Mouse (Mus musculus) lung, postnatal 0 days (tissue): ENCODE measurements around the gene Ubl7. TPM values are rescaled to one million over a fixed set of nuclear protein-coding genes. Genes with fewer than 3 reads are reported as not detected.

Source experiments
- ATAC-seq: fragments of 200-750 bp; cut with Nextera tagmentation; 2 replicates; pipeline ENCODE4 v1.8.0; 2017; ENCODE audit warnings: moderate library complexity
- DNase-seq: peaks from one replicate; pipeline ENCODE4 v3.0.0-alpha.2; 2016; ENCODE audit warnings: low spot score
- H3K27ac ChIP-seq: fragments of 300-500 bp; sonication (generic); 2 replicates; pipeline ENCODE4 v1.5.1; 2014; ENCODE audit warnings: antibody characterized with exemption, mild to moderate bottlenecking, low read length, mixed read lengths
- H3K27me3 ChIP-seq: fragments of 300-500 bp; sonication (generic); replicated peaks from 2 replicates; pipeline ENCODE4 v1.6.1; 2014; ENCODE audit warnings: low read length, mixed read lengths; ENCODE audit not compliant: insufficient read depth
- H3K36me3 ChIP-seq: fragments of 300-500 bp; sonication (generic); 2 replicates; pipeline ENCODE4 v1.6.1; 2014; ENCODE audit warnings: low read length, mixed read lengths; ENCODE audit not compliant: insufficient read depth
- H3K4me1 ChIP-seq: fragments of 300-500 bp; sonication (generic); 2 replicates; pipeline ENCODE4 v1.6.1; 2014; ENCODE audit warnings: antibody characterized with exemption, low read depth, low read length, mixed read lengths; ENCODE audit not compliant: insufficient read depth
- H3K4me2 ChIP-seq: fragments of 300-500 bp; sonication (generic); replicated peaks from 2 replicates; pipeline ENCODE4 v1.6.1; 2014; ENCODE audit warnings: low read depth, mild to moderate bottlenecking, low read length, moderate library complexity, mixed read lengths
- H3K4me3 ChIP-seq: fragments of 300-500 bp; sonication (generic); 2 replicates; pipeline ENCODE4 v1.5.1; 2014; ENCODE audit warnings: low read depth, low read length
- H3K9ac ChIP-seq: fragments of 300-500 bp; sonication (generic); replicated peaks from 2 replicates; pipeline ENCODE4 v1.6.1; 2014; ENCODE audit warnings: low read depth, mild to moderate bottlenecking
- H3K9me3 ChIP-seq: fragments of 300-500 bp; sonication (generic); 2 replicates; pipeline ENCODE4 v1.6.1; 2016; ENCODE audit warnings: low read length, mixed read lengths
- CTCF ChIP-seq: IDR thresholded peaks from 2 replicates; pipeline ENCODE4 v1.5.1; 2016; ENCODE audit warnings: antibody characterized with exemption, mild to moderate bottlenecking
- EP300 ChIP-seq: IDR thresholded peaks from 2 replicates; pipeline ENCODE4 v1.6.1; 2016; ENCODE audit warnings: antibody characterized with exemption, mild to moderate bottlenecking, control low read depth
- WGBS: fragments of 180-500 bp; shearing (Covaris S2); extraction: QIAGEN DNeasy Blood & Tissue Kit; methylation state at CpG from one replicate; pipeline ENCODE4 v1.1.7; 2014; 5-methylcytosine and 5-hydroxymethylcytosine counted together
- polyA plus RNA-seq: library from polyadenylated mRNA; unstranded; fragments of >200 nt; fragmentation: Nextera tagmentation; extraction: Ambion mirVana; gene quantifications from 2 replicates; pipeline ENCODE4 v1.2.1, GENCODE M21; 2015

Gene Ubl7
- polyA plus RNA-seq, 1 experiment from 2014 or later: 120 TPM

DNA sequence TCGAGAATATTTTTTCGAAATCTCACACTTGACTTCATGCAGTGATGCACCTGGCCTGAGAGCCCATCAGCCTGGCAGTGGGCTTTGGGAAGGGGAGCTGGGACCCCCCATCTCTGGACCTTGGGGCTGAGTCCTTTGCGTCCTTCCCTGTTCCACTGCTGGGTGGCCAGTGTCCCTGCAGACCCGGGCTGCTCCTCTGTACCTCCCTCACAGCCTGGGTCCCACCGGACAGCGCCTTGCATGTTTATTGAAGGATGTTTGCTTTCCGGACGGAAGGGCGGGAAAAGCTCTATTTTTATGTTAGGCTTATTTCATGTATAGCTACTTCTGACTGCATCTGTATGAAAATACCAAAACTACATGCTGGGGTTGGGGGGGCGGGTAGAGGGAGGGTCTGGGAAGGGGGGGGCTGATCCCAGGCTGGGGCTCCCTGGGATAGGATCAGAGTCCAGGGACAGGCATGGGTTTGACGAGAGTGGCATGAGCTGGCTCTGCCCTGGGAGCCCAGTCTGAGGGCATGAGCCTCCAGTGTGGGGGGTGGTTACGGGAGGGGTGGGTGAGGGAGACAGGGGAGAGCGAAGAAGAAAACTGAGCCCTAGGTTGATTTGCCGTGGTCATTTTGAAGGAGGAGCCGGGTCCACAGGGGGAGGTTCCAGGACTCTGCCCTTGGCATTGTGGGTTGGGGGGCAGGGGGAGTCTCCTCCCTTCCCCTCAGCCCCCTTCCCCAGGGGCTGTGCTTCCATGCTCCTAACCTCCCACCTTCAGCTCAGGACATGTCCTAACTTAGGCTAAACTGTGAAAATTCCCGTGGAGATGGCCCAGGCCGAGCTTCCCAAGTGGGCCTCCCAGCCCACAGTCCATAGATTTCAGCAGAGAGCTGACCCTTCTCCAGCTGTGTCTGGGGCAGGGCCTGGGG is 51.3 kb downstream of the Ubl7 start:
- ATAC-seq: peak; percentile 68
- TF ChIP-seq EP300 (peak; percentile 76), CTCF (peak; percentile 7; the same call in 1 of the 2 replicates)
- DNase-seq: no peak
- Histone ChIP-seq H3K4me3 (no peak overlapping the region), H3K27ac (peak overlapping the region; percentile 73; the same call in 1 of the 2 replicates), H3K9ac (no peak overlapping the region), H3K27me3 (no peaks in the 10 kb centered on the region), H3K36me3 (no peaks in the 10 kb centered on the region), H3K4me2 (no peak overlapping the region), H3K9me3 (no peaks in the 10 kb centered on the region), H3K4me1 (no peaks in the 10 kb centered on the region)
- WGBS: 39% methylated on average over 17 of the region's 17 CpGs

DNA sequence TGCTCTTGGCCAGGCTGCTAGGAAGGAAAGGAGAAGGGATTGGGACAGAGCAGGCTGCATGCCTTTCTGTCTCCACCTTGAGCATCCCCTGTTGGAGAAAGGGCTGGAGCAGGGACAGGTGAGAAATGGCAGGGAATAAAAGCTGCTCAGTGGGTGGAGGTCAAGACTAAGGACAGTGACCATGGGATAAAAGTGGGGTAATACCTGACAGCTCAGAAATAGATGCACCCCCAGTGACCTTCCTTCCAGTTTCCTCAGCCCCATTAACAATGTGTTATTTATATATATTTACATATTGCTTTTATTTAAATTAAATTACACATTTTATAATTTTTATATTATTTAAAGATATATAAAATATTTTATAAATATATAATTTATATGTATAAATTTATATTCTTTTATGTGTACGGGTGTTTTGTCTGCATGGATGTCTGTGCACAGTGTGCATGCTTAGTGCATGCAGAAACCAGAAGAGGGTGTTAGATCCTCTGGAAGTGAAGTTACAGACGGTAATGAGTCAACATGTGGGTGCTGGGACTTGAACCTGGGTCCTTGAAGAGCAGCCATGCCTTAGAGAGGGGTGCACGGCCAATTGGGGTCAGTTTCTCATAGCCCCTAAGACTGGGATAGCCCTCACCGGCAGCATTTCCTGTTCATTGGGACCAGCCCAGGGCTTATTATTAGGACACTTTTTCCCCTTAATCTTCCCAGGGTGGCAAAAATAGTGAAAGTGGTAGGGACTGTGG is 52.6 kb downstream of the Ubl7 start:
- no peaks in the 10 kb centered on the region for H3K9me3 ChIP-seq
- no peaks in the 10 kb centered on the region for H3K4me1 ChIP-seq
- WGBS: 82% methylated on average over 4 of the region's 4 CpGs
- H3K27ac ChIP-seq: peak overlapping the region; percentile 47; the same call in 1 of the 2 replicates
- H3K4me2 ChIP-seq: no peak overlapping the region
- ATAC-seq (no peak), DNase-seq (no peak)
- TF ChIP-seq EP300 (no peak), CTCF (no peak)
- H3K9ac ChIP-seq: no peak overlapping the region
- no peak overlapping the region for H3K4me3 ChIP-seq
- H3K27me3 ChIP-seq: no peaks in the 10 kb centered on the region
- H3K36me3 ChIP-seq: no peaks in the 10 kb centered on the region

DNA sequence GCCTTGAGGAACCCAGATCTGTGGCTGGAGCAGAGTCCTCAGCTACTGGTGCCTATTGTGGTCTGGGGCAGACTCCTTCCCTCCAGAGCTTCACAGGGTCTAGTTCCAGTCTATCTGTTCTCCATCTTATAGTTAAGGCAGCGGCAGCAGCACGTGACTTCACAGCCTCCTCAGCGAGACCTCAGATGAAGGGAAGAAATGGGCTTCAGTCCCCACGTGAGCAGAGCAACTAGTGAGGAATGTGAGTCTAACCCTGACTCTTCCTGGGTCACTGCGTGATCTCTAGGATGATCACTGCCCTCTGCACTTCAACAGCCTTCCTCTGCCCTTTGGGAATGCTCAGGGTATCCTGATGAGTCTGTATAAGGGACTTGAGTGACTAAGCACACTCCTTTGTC is 53.2 kb downstream of the Ubl7 start:
- Histone ChIP-seq H3K36me3 (no peaks in the 10 kb centered on the region), H3K27me3 (no peaks in the 10 kb centered on the region), H3K4me2 (no peak overlapping the region), H3K9me3 (no peaks in the 10 kb centered on the region), H3K9ac (no peak overlapping the region), H3K27ac (peak overlapping the region; percentile 47; the same call in 1 of the 2 replicates), H3K4me3 (no peak overlapping the region), H3K4me1 (no peaks in the 10 kb centered on the region)
- DNase-seq (no peak), ATAC-seq (no peak)
- no peak for TF ChIP-seq EP300
- TF ChIP-seq CTCF: no peak
- 81% methylated on average over 5 of the region's 5 CpGs for WGBS

DNA sequence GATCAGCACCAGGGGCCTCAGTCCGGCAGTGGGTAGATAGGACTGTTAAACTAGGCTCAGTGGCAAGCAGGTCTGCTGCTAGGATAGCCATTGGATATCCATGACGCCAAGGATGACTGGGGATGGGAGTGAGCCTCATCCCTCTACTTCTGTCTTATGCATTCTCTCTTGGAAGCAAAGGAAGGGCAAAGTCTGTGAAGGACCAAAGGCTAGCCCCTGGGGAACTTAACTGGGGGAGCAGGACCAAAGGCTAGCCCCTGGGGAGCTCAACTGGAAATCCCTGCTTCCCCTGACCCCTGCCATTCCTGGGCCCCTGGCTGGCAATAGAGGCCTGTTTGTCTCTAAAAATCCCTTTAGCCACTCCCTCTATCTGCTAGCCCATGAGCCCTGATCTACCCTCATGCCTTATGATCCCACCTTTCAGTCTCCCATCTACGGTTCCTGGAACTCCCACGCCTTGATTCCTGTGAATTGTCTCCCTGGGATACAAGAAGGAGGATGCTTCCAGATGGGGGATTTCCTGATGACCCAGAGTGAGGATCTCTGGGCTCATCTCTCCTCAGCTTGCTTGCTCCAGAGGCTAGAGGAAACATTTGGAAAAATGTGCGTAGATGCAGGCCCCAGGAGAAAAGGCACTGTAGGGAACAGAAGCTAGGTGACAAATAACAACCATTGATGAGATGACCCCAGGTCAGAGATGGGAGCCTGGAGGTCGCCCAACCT is 53.9 kb downstream of the Ubl7 start:
- Histone ChIP-seq H3K4me2 (no peak overlapping the region), H3K36me3 (no peaks in the 10 kb centered on the region), H3K9ac (no peak overlapping the region), H3K9me3 (no peaks in the 10 kb centered on the region), H3K4me3 (no peak overlapping the region), H3K4me1 (peaks cover 3% of the 10 kb centered on the region; the same call in 1 of the 2 replicates), H3K27ac (peak overlapping the region; percentile 47), H3K27me3 (no peaks in the 10 kb centered on the region)
- DNase-seq (no peak), ATAC-seq (no peak)
- TF ChIP-seq EP300: no peak
- TF ChIP-seq CTCF: no peak
- WGBS: 70% methylated on average over 6 of the region's 6 CpGs

DNA sequence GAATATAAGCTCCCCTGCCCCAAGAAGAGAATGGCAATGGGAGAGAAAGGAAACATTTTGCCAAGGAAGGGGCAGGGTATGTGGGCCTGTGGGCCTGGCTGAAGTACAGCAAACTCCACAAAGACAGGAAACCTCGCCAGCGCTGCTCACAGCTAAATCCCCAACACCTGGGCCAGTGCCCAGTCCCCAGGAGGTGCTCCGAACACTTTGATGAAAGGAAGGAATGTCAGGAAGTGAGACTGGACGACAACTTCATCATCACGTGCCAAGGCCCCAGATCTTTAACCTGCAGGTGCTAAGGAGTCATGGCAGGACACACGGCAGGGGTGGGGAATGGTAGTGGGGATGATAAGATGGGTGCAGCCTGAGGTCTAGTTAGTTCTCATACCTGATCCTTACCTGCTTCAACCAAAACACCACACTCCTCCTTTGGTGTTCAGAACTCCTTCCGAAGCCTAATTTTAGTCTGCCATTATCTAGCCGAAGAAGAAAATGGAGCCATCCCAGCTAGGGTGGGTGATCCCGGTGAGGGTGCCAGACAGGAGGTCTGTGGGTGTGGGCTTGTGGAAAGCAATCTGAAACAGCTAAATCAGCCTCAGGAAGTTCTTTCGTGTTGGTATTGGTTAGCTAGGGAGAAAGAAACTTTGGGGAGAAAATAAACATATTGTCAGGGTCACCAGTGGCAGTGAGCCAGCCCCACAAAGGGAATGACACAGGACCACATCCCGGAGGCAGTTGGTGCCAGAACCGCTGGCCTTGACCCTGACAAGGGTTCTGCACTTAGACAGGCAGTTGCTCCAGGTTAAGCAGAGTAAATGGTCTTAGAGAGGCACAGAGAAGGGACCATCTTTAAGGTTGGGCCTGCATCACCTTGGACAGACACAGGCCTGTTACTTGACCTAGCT is 54.8 kb downstream of the Ubl7 start:
- DNase-seq (no peak), ATAC-seq (no peak)
- no peak for TF ChIP-seq EP300
- TF ChIP-seq CTCF: no peak
- 37% methylated on average over 12 of the region's 12 CpGs for WGBS
- Histone ChIP-seq H3K9me3 (no peaks in the 10 kb centered on the region), H3K4me3 (no peak overlapping the region), H3K36me3 (no peaks in the 10 kb centered on the region), H3K4me1 (peaks cover 5% of the 10 kb centered on the region; the same call in 1 of the 2 replicates), H3K27me3 (no peaks in the 10 kb centered on the region), H3K4me2 (no peak overlapping the region), H3K9ac (no peak overlapping the region), H3K27ac (peak overlapping the region; percentile 47)
